Mouse (Mus musculus) myocyte (in vitro differentiated cells): ENCODE measurements around the gene Eef1akmt4. TPM values are rescaled to one million over a fixed set of nuclear protein-coding genes. Genes with fewer than 3 reads are reported as not detected.

Source experiments
- H3K27me3 ChIP-seq: one replicate; pipeline ENCODE4 v1.6.1; 2011; ENCODE audit not compliant: control insufficient read depth, insufficient read depth, insufficient read length
- H3K36me3 ChIP-seq: one replicate; pipeline ENCODE4 v1.6.1; 2011; ENCODE audit not compliant: control insufficient read depth, insufficient read depth
- H3K4me2 ChIP-seq: one replicate; pipeline ENCODE4 v1.6.1; 2011; ENCODE audit warnings: low read depth, control low read depth
- H3K4me3 ChIP-seq: one replicate; pipeline ENCODE4 v1.5.1; 2011; ENCODE audit warnings: mild to moderate bottlenecking, control low read depth, moderate library complexity
- H3K79me2 ChIP-seq: one replicate; pipeline ENCODE4 v1.6.1; 2011; ENCODE audit not compliant: control insufficient read depth, insufficient read depth
- H3ac ChIP-seq: one replicate; pipeline ENCODE4 v1.6.1; 2011; ENCODE audit not compliant: control insufficient read depth, insufficient read length
- CEBPB ChIP-seq: IDR thresholded peaks from 2 replicates; pipeline ENCODE4 v1.6.1; 2011; ENCODE audit warnings: mild to moderate bottlenecking, moderate library complexity; ENCODE audit not compliant: poor library complexity, insufficient read depth, severe bottlenecking
- E2F4 ChIP-seq: IDR thresholded peaks from one replicate; pipeline ENCODE4 v1.6.1; 2011; ENCODE audit warnings: mild to moderate bottlenecking, control low read depth, moderate library complexity; ENCODE audit not compliant: insufficient read depth
- MAX ChIP-seq: IDR thresholded peaks from one replicate; pipeline ENCODE4 v1.6.1; 2011; ENCODE audit warnings: low read depth, mild to moderate bottlenecking, control low read depth
- MYOD1 ChIP-seq, 3 experiments: IDR thresholded peaks; one replicate each; pipeline ENCODE4 v1.6.1; 2011; ENCODE audit warnings: control low read depth in 2 of 3, low read depth in 2 of 3, mild to moderate bottlenecking in 2 of 3, moderate library complexity in 1 of 3; ENCODE audit not compliant: insufficient read length in 2 of 3, control insufficient read depth in 1 of 3
- MYOG ChIP-seq, 3 experiments: IDR thresholded peaks; one replicate each; pipeline ENCODE4 v1.6.1; 2011; ENCODE audit warnings: control low read depth in 2 of 3, low read depth in 2 of 3, mild to moderate bottlenecking in 2 of 3; ENCODE audit not compliant: insufficient read length in 2 of 3, control insufficient read depth in 1 of 3, insufficient read depth in 1 of 3
- POLR2A ChIP-seq: IDR thresholded peaks from one replicate; pipeline ENCODE4 v1.6.1; 2011; ENCODE audit warnings: low read depth, mild to moderate bottlenecking, control low read depth, moderate library complexity; ENCODE audit not compliant: insufficient read length
- POLR2AphosphoS2 ChIP-seq: IDR thresholded peaks from one replicate; pipeline ENCODE4 v1.6.1; 2011; ENCODE audit warnings: low read depth, control low read depth; ENCODE audit not compliant: insufficient read length
- REST ChIP-seq: IDR thresholded peaks from one replicate; pipeline ENCODE4 v1.6.1; 2011; ENCODE audit warnings: mild to moderate bottlenecking, control low read depth, moderate library complexity; ENCODE audit not compliant: insufficient read depth, insufficient read length
- SRF ChIP-seq: IDR thresholded peaks from one replicate; pipeline ENCODE4 v1.6.1; 2011; ENCODE audit warnings: low read depth; ENCODE audit not compliant: control insufficient read depth, insufficient read length
- TCF12 ChIP-seq: IDR thresholded peaks from one replicate; pipeline ENCODE4 v1.6.1; 2011; ENCODE audit warnings: mild to moderate bottlenecking, control low read depth; ENCODE audit not compliant: poor library complexity, insufficient read depth, severe bottlenecking
- TCF3 ChIP-seq: IDR thresholded peaks from one replicate; pipeline ENCODE4 v1.6.1; 2011; ENCODE audit warnings: low read depth, control low read depth; ENCODE audit not compliant: insufficient read length
- USF1 ChIP-seq: IDR thresholded peaks from one replicate; pipeline ENCODE4 v1.6.1; 2011; ENCODE audit warnings: low read depth, mild to moderate bottlenecking, control low read depth, moderate library complexity
- polyA plus RNA-seq: library from polyadenylated mRNA; unstranded; fragments of >200 nt; fragmentation: generic; extraction: Trizol; gene quantifications from one replicate; pipeline ENCODE4 v1.2.1, GENCODE M21; 2012; ENCODE audit warnings: missing spikeins

Eef1akmt4 gene
- polyA plus RNA-seq, 1 experiment: 19.1 TPM

DNA sequence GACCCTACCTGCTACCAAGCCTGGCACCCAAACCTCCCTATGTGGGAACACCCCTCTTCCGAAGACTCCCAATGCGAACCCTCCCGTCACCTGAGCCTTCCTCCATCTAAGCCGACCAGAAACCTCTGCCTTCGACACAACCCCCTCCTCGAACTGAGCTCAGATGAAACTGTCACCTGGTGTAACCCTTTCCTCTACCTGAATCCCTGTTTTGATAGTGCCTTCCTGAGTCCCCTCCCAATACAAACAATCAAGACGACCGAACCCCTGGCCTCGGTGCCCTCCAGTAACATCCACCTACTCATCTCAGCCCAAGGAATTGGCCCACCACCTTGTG is 9.0 kb downstream of the Eef1akmt4 start:
- Histone ChIP-seq H3K36me3 (no peaks in the 10 kb centered on the region), H3K79me2 (no peaks in the 10 kb centered on the region), H3K27me3 (no peaks in the 10 kb centered on the region), H3K4me3 (peak overlapping the region; percentile 43), H3K4me2 (peak overlapping the region; percentile 86), H3ac (peak overlapping the region; percentile 66)
- TF ChIP-seq POLR2A: no peak
- no peak for TF ChIP-seq REST
- TF ChIP-seq CEBPB: no peak
- no peak for TF ChIP-seq MAX
- TF ChIP-seq POLR2AphosphoS2: no peak
- no peak for TF ChIP-seq MYOG (IDR thresholded peaks at IDR 0.05; ENCODE audit: control insufficient read depth in 1 of 3, insufficient read depth in 1 of 3, insufficient read length in 2 of 3, low read depth in 2 of 3)
- no peak for TF ChIP-seq USF1
- TF ChIP-seq MYOD1 (IDR thresholded peaks at IDR 0.05; ENCODE audit: control insufficient read depth in 1 of 3, insufficient read length in 2 of 3, low read depth in 2 of 3): no peak
- no peak for TF ChIP-seq SRF
- no peak for TF ChIP-seq TCF12

- Histone ChIP-seq H3K4me3 (peak overlapping the region; percentile 43), H3K79me2 (no peaks in the 10 kb centered on the region), H3K4me2 (peak overlapping the region; percentile 86), H3ac (peak overlapping the region; percentile 66), H3K36me3 (no peaks in the 10 kb centered on the region), H3K27me3 (no peaks in the 10 kb centered on the region)
- TF ChIP-seq MAX: no peak
- peak in 2 of 3 experiments; percentile 89 to 91 for TF ChIP-seq MYOG (IDR thresholded peaks at IDR 0.05; ENCODE audit: control insufficient read depth in 1 of 3, insufficient read depth in 1 of 3, insufficient read length in 2 of 3, low read depth in 2 of 3)
- no peak for TF ChIP-seq POLR2A
- no peak for TF ChIP-seq CEBPB
- TF ChIP-seq USF1: no peak
- TF ChIP-seq TCF12: no peak
- no peak for TF ChIP-seq E2F4
- TF ChIP-seq TCF3: peak; percentile 17
- TF ChIP-seq MYOD1 (IDR thresholded peaks at IDR 0.05; ENCODE audit: control insufficient read depth in 1 of 3, insufficient read length in 2 of 3, low read depth in 2 of 3): peak in 2 of 3 experiments; percentile 70 to 80
- TF ChIP-seq REST: no peak
- no peak for TF ChIP-seq SRF
- TF ChIP-seq POLR2AphosphoS2: peak; percentile 20
Measured at GRCm38 (mm10) chr16:20620751-20621190, 9.4 kb downstream of the Eef1akmt4 start.

DNA sequence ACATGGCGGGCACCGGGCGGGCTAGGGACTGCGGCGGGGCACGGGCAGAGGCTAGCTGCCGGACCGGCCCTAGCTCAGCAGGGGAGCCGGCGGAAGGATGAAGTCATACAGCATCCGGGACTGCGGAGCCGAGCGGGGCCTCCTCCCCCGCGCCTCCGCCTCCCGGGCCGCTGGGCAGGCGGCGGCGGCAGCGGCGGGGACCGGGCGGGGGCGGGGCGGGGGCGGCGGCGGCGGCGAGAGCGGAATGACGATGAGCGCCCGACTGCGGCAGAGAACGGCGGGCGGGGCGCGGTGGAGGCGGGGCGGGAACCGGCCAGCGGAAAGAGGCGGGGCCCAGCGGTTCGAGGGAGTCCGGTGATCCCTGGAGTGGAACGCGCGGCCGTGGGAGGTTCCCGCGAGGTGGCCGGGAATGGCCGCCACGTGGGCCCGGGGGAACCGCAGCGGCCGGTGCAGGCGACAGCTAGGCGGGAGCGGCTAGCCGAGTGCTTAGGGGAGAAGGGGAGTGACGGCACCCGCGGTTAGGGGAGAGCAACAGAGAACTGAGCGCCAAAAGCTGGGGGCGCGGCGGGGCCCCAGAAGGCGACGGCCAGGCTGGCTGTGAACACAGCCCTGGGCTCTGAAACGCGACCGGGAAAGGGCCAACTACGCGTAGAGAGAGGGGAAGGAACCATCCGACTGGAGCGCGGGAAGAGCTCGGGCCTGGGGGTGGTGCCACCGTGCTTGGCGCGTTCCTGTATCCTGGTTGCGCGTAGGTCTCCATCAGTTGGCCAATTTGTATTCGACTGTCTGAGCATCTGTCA is 10.0 kb downstream of the Eef1akmt4 start, which contains the start of gene Camk2n2:
Camk2n2 (minus strand) TSS at position 97 of the 800 bp plus-strand sequence.
- Histone ChIP-seq H3K4me3 (peak within 1 kb of the TSS; percentile 43), H3K4me2 (peak within 1 kb of the TSS; percentile 99), H3ac (peak within 1 kb of the TSS; percentile 66), H3K27me3 (no peaks in the 10 kb centered on the region), H3K79me2 (no peaks in the 10 kb centered on the region), H3K36me3 (no peaks in the 10 kb centered on the region)
- TF ChIP-seq POLR2A (peak; percentile 24), MYOD1 (IDR thresholded peaks at IDR 0.05; ENCODE audit: control insufficient read depth in 1 of 3, insufficient read length in 2 of 3, low read depth in 2 of 3) (no peak)

DNA sequence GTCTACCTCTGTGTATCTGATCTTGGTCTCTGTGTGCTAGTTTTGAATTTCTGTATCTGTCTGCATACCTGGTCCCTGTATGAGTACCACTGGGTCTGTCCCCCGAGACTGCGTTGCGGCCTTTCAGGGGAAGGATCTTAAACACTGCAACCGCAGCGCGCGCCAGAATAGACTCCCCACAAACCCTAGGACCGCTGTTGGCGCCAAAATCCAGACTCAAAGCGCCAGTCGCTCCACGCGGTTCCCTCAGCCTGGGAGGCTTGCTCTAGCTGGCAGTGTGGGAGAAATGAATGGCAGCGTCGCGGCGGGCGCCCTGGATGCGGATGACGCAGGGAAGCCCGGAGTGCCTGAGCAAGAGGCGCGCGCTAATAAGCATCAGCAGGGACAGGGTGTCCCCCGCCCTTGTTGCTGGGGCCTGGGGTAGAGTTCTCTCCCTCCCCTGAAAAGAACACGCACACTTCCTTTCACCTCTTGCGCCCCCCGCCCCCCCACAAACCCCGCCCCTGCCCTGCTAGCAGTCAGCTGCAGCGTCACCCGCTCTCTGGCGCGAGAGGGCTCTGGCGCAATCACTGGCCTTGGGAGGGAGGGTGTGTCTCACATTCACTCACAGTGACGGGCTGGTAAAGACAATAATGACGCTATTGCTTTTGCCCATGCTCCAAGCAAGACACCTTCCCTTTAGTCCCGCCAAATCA is 10.7 kb downstream of the Eef1akmt4 start:
- H3K79me2 ChIP-seq: no peaks in the 10 kb centered on the region
- peak overlapping the region; percentile 43 for H3K4me3 ChIP-seq
- peak overlapping the region; percentile 66 for H3ac ChIP-seq
- no peaks in the 10 kb centered on the region for H3K27me3 ChIP-seq
- TF ChIP-seq E2F4 (no peak), TCF3 (no peak), POLR2AphosphoS2 (peak; percentile 55), REST (no peak), MYOG (IDR thresholded peaks at IDR 0.05; ENCODE audit: control insufficient read depth in 1 of 3, insufficient read depth in 1 of 3, insufficient read length in 2 of 3, low read depth in 2 of 3) (no peak), CEBPB (peak; percentile 84)
- H3K36me3 ChIP-seq: no peaks in the 10 kb centered on the region
- peak overlapping the region; percentile 99 for H3K4me2 ChIP-seq

DNA sequence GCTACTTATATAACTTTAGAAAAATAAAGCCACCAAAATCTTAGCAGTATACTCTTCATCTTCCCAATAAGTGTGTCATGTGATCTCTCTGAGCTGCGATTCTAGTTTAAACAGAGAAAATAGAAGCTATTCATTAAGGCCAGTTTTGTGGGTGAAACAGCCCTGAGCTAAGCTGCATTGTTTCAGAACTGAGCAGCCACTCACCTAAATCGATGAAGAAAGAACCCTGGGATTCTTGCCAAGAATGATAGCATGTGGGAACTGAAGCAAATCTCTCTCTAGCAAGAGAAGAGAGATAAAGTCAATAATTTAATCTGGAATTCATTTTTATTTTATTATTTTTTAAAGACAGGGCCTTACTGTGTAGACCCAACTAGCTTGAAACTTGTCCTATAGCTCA is 11.8 kb downstream of the Eef1akmt4 start:
- no peaks in the 10 kb centered on the region for H3K27me3 ChIP-seq

More for the DNA sequence above, 11.8 kb downstream of the Eef1akmt4 start:
- Histone ChIP-seq H3ac (no peak overlapping the region), H3K79me2 (no peaks in the 10 kb centered on the region), H3K4me3 (no peak overlapping the region), H3K36me3 (no peaks in the 10 kb centered on the region), H3K4me2 (no peak overlapping the region)
- TF ChIP-seq USF1 (no peak), TCF3 (no peak), POLR2AphosphoS2 (no peak), CEBPB (no peak), MYOG (IDR thresholded peaks at IDR 0.05; ENCODE audit: control insufficient read depth in 1 of 3, insufficient read depth in 1 of 3, insufficient read length in 2 of 3, low read depth in 2 of 3) (no peak)
